Mouse (Mus musculus) heart, embryonic 11.5 days (tissue): ENCODE data around the gene Olfr316. TPM values are rescaled to one million over a fixed set of nuclear protein-coding genes. Genes with fewer than 3 reads are reported as not detected.

Source experiments
- ATAC-seq: fragments of 200-750 bp; cut with Nextera tagmentation; replicated peaks from 2 replicates; pipeline ENCODE4 v1.8.0; 2017; ENCODE audit warnings: moderate library complexity; ENCODE audit not compliant: insufficient number of reproducible peaks, low FRiP score, low TSS enrichment
- H3K27ac ChIP-seq: fragments of 300-500 bp; sonication (generic); 2 replicates; pipeline ENCODE4 v1.5.1; 2014; ENCODE audit warnings: mild to moderate bottlenecking, low read depth, low read length
- H3K27me3 ChIP-seq: fragments of 300-500 bp; sonication (generic); 2 replicates; pipeline ENCODE4 v1.6.1; 2014; ENCODE audit warnings: mild to moderate bottlenecking, low read length, mixed read lengths; ENCODE audit not compliant: control insufficient read depth, insufficient read depth
- H3K36me3 ChIP-seq: fragments of 300-500 bp; sonication (generic); 2 replicates; pipeline ENCODE4 v1.6.1; 2014; ENCODE audit warnings: mild to moderate bottlenecking, low read length, moderate library complexity, mixed read lengths; ENCODE audit not compliant: control insufficient read depth, insufficient read depth
- H3K4me1 ChIP-seq: fragments of 300-500 bp; sonication (generic); 2 replicates; pipeline ENCODE4 v1.6.1; 2014; ENCODE audit warnings: low read length; ENCODE audit not compliant: control insufficient read depth, insufficient read depth
- H3K4me2 ChIP-seq: fragments of 300-500 bp; sonication (generic); 2 replicates; pipeline ENCODE4 v1.6.1; 2014; ENCODE audit warnings: mild to moderate bottlenecking, moderate library complexity
- H3K4me3 ChIP-seq: fragments of 300-500 bp; sonication (generic); 2 replicates; pipeline ENCODE4 v1.5.1; 2014; ENCODE audit warnings: low read depth, low read length
- H3K9ac ChIP-seq: fragments of 300-500 bp; sonication (generic); 2 replicates; pipeline ENCODE4 v1.6.1; 2014; ENCODE audit warnings: mild to moderate bottlenecking, low read depth, low read length, moderate library complexity
- H3K9me3 ChIP-seq: fragments of 300-500 bp; sonication (generic); replicated peaks from 2 replicates; pipeline ENCODE4 v1.6.1; 2016; ENCODE audit warnings: low read length; ENCODE audit not compliant: control insufficient read depth
- WGBS: fragments of 180-500 bp; shearing (Covaris S2); extraction: QIAGEN DNeasy Blood & Tissue Kit; methylation state at CpG from one replicate; pipeline ENCODE4 v1.1.7; 2014; ENCODE audit not compliant: insufficient replicate concordance; 5-methylcytosine and 5-hydroxymethylcytosine counted together
- polyA plus RNA-seq: library from polyadenylated mRNA; unstranded; fragments of >200 nt; fragmentation: Nextera tagmentation; extraction: Ambion mirVana; gene quantifications from 2 replicates; pipeline ENCODE4 v1.2.1, GENCODE M21; 2014

Gene Olfr316
- polyA plus RNA-seq, 1 experiment from 2014 or later: not detected

- no peak for ATAC-seq
- no peak within 1 kb of the TSS for H3K9ac ChIP-seq
- H3K4me1 ChIP-seq: no peaks in the 10 kb centered on the region
- no peak within 1 kb of the TSS for H3K4me2 ChIP-seq
- H3K9me3 ChIP-seq: no peaks in the 10 kb centered on the region
- no peaks in the 10 kb centered on the region for H3K27me3 ChIP-seq
- H3K27ac ChIP-seq: no peak within 1 kb of the TSS
- no peak within 1 kb of the TSS for H3K4me3 ChIP-seq
- H3K36me3 ChIP-seq: no peaks in the 10 kb centered on the region
These were observed 20.4 kb downstream of the Olfr316 start, which contains the start of gene Olfr315 for GRCm38 (mm10) chr11:58772888-58773287. Olfr315 (plus strand) TSS chr11:58773188.

GRCm38 (mm10) chr11:58782480-58783089 is 30.1 kb downstream of the Olfr316 start, which contains the start of gene Olfr314:
Olfr314 (plus strand) TSS chr11:58782952.
- Histone ChIP-seq H3K27ac (no peak within 1 kb of the TSS), H3K36me3 (no peaks in the 10 kb centered on the region), H3K4me2 (no peak within 1 kb of the TSS), H3K9me3 (no peaks in the 10 kb centered on the region), H3K9ac (no peak within 1 kb of the TSS), H3K27me3 (no peaks in the 10 kb centered on the region), H3K4me1 (peaks cover 3% of the 10 kb centered on the region; the same call in 1 of the 2 replicates), H3K4me3 (no peak within 1 kb of the TSS)
- no peak for ATAC-seq
- WGBS: 67% methylated on average over 6 of the region's 6 CpGs

GRCm38 (mm10) chr11:58784182-58784581 is 31.6 kb downstream of the Olfr316 start:
- Histone ChIP-seq H3K4me2 (no peak overlapping the region), H3K27ac (no peak overlapping the region), H3K9ac (no peak overlapping the region), H3K4me3 (no peak overlapping the region), H3K27me3 (no peaks in the 10 kb centered on the region), H3K9me3 (no peaks in the 10 kb centered on the region), H3K4me1 (peaks cover 3% of the 10 kb centered on the region; the same call in 1 of the 2 replicates), H3K36me3 (no peaks in the 10 kb centered on the region)
- WGBS: 73% methylated on average over 2 of the region's 2 CpGs
- no peak for ATAC-seq

- 83% methylated on average over 10 of the region's 10 CpGs for whole genome bisulfite sequencing
- Histone ChIP-seq H3K9ac (no peak overlapping the region), H3K4me1 (peaks cover 3% of the 10 kb centered on the region; the same call in 1 of the 2 replicates), H3K9me3 (no peaks in the 10 kb centered on the region), H3K4me2 (no peak overlapping the region), H3K27ac (no peak overlapping the region), H3K36me3 (no peaks in the 10 kb centered on the region), H3K4me3 (no peak overlapping the region), H3K27me3 (no peaks in the 10 kb centered on the region)
- ATAC-seq: no peak
These were observed 35.1 kb downstream of the Olfr316 start for GRCm38 (mm10) chr11:58787651-58788050.

- Histone ChIP-seq H3K4me3 (no peak overlapping the region), H3K4me1 (no peaks in the 10 kb centered on the region), H3K4me2 (no peak overlapping the region), H3K27me3 (no peaks in the 10 kb centered on the region), H3K27ac (no peak overlapping the region), H3K36me3 (no peaks in the 10 kb centered on the region), H3K9ac (no peak overlapping the region), H3K9me3 (no peaks in the 10 kb centered on the region)
- 76% methylated on average over 8 of the region's 8 CpGs for WGBS
- ATAC-seq: no peak
These were observed 35.8 kb downstream of the Olfr316 start for GRCm38 (mm10) chr11:58788346-58788745.

- 27% methylated on average over 3 of the region's 3 CpGs for whole genome bisulfite sequencing
- Histone ChIP-seq H3K9ac (no peak overlapping the region), H3K4me1 (no peaks in the 10 kb centered on the region), H3K27me3 (no peaks in the 10 kb centered on the region), H3K27ac (no peak overlapping the region), H3K4me3 (no peak overlapping the region), H3K4me2 (no peak overlapping the region), H3K9me3 (no peaks in the 10 kb centered on the region), H3K36me3 (no peaks in the 10 kb centered on the region)
- no peak for ATAC-seq
These were observed 37.0 kb downstream of the Olfr316 start for GRCm38 (mm10) chr11:58789532-58789931.

- Histone ChIP-seq H3K4me1 (no peaks in the 10 kb centered on the region), H3K27ac (no peak overlapping the region), H3K36me3 (no peaks in the 10 kb centered on the region), H3K4me3 (no peak overlapping the region), H3K27me3 (no peaks in the 10 kb centered on the region), H3K4me2 (no peak overlapping the region), H3K9me3 (no peaks in the 10 kb centered on the region), H3K9ac (no peak overlapping the region)
- ATAC-seq: no peak
- 44% methylated on average over 2 of the region's 2 CpGs for WGBS
These were observed 37.5 kb downstream of the Olfr316 start for GRCm38 (mm10) chr11:58790053-58790452.

GRCm38 (mm10) chr11:58790646-58791045 is 38.1 kb downstream of the Olfr316 start:
- WGBS: 67% methylated on average over 6 of the region's 6 CpGs
- no peaks in the 10 kb centered on the region for H3K9me3 ChIP-seq
- H3K36me3 ChIP-seq: no peaks in the 10 kb centered on the region
- no peak overlapping the region for H3K9ac ChIP-seq
- no peak overlapping the region for H3K4me2 ChIP-seq
- no peak overlapping the region for H3K27ac ChIP-seq
- no peaks in the 10 kb centered on the region for H3K27me3 ChIP-seq
- no peak for ATAC-seq
- no peak overlapping the region for H3K4me3 ChIP-seq
- H3K4me1 ChIP-seq: no peaks in the 10 kb centered on the region

GRCm38 (mm10) chr11:58795856-58796255 is 43.3 kb downstream of the Olfr316 start:
- no peak overlapping the region for H3K9ac ChIP-seq
- no peak for ATAC-seq
- no peak overlapping the region for H3K27ac ChIP-seq
- no peak overlapping the region for H3K4me3 ChIP-seq
- H3K9me3 ChIP-seq: no peaks in the 10 kb centered on the region
- H3K4me2 ChIP-seq: no peak overlapping the region
- no peaks in the 10 kb centered on the region for H3K4me1 ChIP-seq
- no peaks in the 10 kb centered on the region for H3K27me3 ChIP-seq
- no peaks in the 10 kb centered on the region for H3K36me3 ChIP-seq
- 83% methylated on average over 2 of the region's 2 CpGs for WGBS
